Mouse (Mus musculus) layer of hippocampus, postnatal 10 days (tissue): ENCODE data around the gene Sebox. TPM values are rescaled to one million over a fixed set of nuclear protein-coding genes. Genes with fewer than 3 reads are reported as not detected.

Experiments
- DNase-seq, 2 experiments: peaks; one replicate each; pipeline ENCODE4 v3.0.0; 2021; ENCODE audit warnings: low spot score in 2 of 2
- long read RNA-seq: library from polyadenylated mRNA; stranded (forward); transcript quantifications from one replicate; pipeline ENCODE4 v2.0.0, GENCODE M21; 2023
- total RNA-seq, 2 experiments: library from RNA; stranded (reverse); gene quantifications; 2 replicates each; pipeline ENCODE4 v1.2.3; 2021

Gene Sebox
- total RNA-seq: 1 to 10 TPM; 2.4 to 3.1 TPM
- long read RNA-seq, partial matches to known transcripts: 0 of 1 reads
- long read RNA-seq, other reads (novel, unspliced or antisense): 0 of 1 reads

DNA sequence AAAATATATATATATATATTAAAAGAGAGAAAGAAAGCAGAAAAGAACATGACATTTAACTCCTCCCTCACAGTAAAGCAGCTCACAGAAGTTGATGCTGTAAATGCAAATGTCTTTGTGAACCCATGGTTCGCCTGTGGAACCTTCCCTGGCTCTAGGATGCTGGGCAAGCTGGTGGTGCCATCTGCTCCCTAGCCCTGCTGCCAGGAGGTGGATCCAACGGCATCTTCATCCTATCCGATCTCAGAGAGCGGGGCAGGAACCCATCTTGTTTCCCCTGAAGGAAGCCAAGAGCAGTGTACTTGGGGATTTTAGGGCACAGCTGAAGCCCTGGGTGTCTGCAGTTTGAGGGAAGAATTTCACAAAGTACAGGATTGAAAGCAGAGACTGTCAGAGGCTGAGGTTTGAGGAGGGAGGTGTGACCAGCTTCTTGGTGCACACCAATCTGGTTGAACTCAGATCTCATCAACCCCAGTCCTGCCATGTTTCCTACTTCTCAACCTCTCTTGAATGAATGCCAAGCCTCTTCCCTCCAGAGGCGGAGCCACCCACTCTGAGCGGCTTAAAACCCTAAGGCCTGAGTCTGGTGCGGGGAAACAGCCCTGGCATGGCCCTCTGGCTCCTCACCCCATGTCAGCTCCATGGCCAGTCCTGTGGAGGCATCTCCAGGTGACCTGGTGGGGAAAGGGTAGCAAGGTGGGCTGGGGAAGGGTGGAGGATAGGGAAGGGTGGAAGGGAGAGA, at the start of gene Sebox:
Gene Sebox (plus strand): TSS at position 539 of the 742 bp plus-strand sequence.
- peak; percentile 43 to 55 for DNase-seq

- peak; percentile 74 to 79 for DNase-seq
These were observed 49.6 kb upstream of the Sebox start for GRCm38 (mm10) chr11:78453675-78454074.

GRCm38 (mm10) chr11:78454276-78454675, 49.0 kb upstream of the Sebox start:
- DNase-seq: no peak

- peak; percentile 34 to 47 for DNase-seq
These were observed 47.9 kb upstream of the Sebox start for GRCm38 (mm10) chr11:78455308-78455707.

- DNase-seq: no peak
These were observed 44.5 kb upstream of the Sebox start for GRCm38 (mm10) chr11:78458740-78459139.

DNA sequence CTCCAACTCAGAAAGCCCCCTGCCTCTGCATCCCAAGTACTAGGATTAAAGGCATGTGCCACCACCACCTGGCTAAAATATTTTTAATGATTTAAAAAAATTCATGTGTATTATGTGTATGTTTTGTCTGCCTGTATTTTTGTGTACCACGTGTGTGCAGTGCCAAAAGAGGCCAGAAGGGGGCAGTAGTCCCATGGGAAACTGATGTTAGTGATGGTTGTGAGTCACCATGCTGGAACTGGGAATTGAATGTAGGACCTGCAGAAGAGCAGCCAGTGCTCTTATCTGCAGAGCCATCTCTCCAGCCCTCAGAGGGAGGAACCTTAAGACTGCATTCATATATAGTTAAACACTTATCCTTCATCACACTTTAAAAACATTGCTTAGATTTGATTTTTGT, 41.4 kb upstream of the Sebox start:
- no peak for DNase-seq

- no peak for DNase-seq
These were observed 40.6 kb upstream of the Sebox start for GRCm38 (mm10) chr11:78462669-78463068.

GRCm38 (mm10) chr11:78463286-78464036, 39.8 kb upstream of the Sebox start:
- no peak for DNase-seq

DNA sequence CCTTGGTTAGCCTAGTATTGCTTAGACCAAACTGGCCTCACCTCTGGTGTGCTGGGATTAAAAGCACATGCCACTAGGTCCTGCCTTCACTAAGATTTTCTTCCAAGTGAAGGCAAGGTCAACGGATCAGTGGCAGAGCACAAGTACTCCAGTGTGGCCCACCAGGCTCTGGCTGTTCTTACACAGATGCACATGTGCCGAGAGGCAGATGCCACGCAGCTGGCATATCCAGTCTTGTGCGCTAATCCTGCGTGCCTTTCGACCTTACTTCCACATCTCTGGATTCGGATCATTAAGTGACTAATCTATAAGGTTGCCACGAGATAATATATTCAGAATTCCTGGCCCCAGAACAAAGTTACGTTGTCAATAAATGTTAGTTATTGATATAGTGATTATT, 38.1 kb upstream of the Sebox start:
- DNase-seq: no peak

- peak; percentile 79 to 85 for DNase-seq
These were observed 37.6 kb upstream of the Sebox start, which contains the start of gene Slc46a1 for GRCm38 (mm10) chr11:78465568-78466180. Slc46a1 (plus strand) TSS chr11:78465697.

GRCm38 (mm10) chr11:78466242-78466912, 36.9 kb upstream of the Sebox start:
- DNase-seq: peak in 1 of 2 experiments; percentile 22

DNA sequence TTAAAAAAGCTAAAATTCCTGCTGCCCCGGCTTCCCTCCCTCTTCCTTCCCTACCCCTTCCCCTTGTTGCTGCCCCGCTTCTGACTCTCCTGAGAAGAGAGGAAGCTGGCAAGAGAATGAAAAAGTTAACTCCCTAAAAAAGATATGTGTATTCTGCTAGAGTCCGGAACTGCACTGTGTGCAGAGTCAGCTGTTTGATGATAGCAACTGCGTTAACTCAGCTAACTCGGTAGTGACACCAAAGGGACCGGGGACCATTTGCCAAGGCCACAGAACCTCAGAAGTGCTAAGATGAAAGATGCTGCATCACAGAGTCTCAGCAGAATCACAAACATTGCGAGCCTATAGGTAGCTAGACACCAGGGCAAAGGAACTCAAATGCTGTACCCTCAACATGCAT, 35.7 kb upstream of the Sebox start:
- no peak for DNase-seq

- no peak for DNase-seq
These were observed 35.3 kb upstream of the Sebox start for GRCm38 (mm10) chr11:78467932-78468331.

GRCm38 (mm10) chr11:78471326-78472103, 31.7 kb upstream of the Sebox start:
- DNase-seq: no peak

DNA sequence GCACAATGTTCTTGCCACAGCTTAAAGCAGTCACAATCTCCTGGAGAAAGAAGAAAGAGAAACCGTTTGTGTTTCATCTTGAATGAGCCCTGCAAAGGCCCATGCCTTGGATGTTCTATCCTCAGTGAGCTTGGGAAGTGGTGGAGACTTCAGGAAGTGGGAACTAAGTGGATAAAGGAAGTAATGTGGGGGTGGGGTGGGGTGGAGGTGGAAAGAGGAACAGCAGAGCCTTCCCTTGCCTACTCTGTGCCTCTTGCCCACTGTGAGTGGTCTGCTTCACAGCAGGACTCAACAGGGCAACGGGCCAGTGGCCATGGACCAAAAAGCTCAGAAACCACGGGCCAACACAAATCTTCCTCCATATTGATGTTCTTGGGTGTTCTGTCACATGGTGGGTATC, 28.0 kb upstream of the Sebox start:
- DNase-seq: no peak

- no peak for DNase-seq
These were observed 19.6 kb upstream of the Sebox start for GRCm38 (mm10) chr11:78483639-78484038.

DNA sequence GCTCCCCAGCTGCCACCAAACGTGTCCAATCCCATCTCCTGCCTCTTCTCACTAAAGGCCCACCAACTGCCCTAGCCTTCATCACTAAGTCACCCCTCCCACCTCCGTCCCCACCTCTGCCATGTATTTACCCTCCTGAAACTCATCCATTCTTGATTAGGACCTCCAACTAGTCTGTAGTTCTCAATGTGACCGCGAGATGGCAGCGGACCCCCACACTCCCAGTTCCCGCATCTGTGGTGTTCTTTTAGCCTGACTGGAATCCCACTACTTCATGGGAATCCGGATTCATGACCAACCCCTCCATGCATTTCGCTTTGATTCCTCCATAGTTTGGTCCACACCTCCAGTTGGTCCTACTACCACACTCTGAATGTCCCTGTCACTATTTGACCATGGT, 15.1 kb upstream of the Sebox start:
- peak; percentile 91 to 93 for DNase-seq

GRCm38 (mm10) chr11:78490781-78491241, 12.4 kb upstream of the Sebox start:
- DNase-seq: peak; percentile 55 to 65

- DNase-seq: no peak
These were observed 7.3 kb upstream of the Sebox start for GRCm38 (mm10) chr11:78495904-78496303.

GRCm38 (mm10) chr11:78497071-78497541, 6.1 kb upstream of the Sebox start:
- DNase-seq: peak; percentile 58 to 69
